Mouse (Mus musculus) frontal cortex, postnatal 10 days (tissue): ENCODE results near the gene Gfy.

Source experiments
- DNase-seq, 2 experiments: peaks; one replicate each; pipeline ENCODE4 v3.0.0; 2022; ENCODE audit warnings: low spot score in 2 of 2, mixed read lengths in 1 of 2

Gfy gene

DNA sequence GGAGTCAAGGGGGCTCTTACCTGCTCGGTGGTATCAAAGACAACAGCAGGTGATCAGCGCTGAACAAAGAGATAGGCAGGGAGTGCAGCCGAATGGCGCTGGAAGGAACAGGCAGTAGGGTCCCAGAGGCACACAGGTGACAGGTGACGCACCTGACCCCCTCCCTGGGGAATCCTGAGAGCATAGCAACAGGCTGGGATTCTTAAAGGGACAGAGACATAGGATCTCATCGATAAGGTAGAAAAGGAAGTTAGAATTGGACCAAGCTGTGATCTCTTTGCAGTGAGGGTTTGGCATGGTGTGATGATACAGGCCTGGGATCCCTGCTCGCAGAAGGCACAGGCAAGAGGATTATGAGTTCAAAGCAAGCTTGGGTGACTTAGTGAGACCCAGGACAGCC, at the start of gene Gfy:
TSS of gene Gfy (minus strand) at position 101 of the 400 bp plus-strand sequence.
- no peak for DNase-seq

DNA sequence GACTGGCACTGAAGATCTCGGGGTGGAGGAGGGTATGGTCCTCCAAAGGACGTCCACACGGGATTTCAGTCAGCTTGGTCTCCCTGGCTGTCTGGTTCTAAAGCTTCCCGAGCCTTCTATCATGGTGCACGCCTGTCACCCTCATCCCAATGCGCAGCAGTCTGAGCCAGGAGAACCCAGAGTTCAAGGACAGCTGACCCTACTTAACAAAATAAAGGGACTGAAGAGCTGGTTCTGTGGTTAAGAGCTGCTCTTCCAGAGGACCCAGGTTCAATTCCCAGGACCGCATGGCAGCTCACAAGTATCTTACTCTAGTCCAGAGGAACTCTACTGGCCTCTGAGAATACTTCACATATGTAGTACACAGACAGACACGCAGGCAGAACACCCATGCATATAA, 49.7 kb upstream of the Gfy start:
- DNase-seq = no peak

DNA sequence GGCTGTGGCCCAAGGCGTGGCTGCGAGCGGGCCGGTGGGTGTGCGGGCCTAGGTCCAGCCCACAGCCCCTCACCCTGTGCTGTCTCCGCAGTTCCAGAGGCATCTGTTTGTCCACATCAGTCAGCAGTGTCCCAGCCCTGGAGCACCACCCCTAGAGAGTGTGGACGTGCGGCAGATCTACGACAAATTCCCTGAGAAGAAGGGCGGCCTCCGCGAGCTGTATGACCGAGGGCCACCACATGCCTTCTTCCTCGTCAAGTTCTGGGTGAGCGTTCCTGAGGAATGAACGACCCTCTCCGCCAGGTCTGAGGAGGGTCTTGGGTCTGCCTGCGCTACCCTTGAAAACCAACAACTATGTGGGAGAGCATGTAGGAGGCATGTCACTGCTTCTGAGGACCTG, 49.2 kb upstream of the Gfy start:
- no peak for DNase-seq

DNA sequence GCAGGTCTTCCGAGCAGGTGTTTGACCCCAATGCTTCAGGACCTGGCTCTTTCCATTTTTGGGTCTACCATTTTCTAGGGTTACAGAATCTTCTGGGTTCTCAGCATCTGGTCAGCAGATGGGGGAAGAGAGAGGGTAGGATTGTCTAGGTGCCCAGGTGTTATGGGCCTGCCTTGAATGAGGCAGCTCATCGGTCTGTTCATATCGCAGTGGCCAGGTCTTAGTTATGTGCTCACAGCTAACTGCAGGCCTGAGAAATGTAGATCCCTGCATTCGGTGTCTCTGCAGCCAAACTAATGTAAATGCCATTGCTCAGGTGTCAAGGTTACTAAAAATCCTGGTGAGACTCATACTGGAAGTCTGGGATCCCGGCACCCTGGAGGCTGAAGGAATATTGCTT, 47.1 kb upstream of the Gfy start:
- no peak for DNase-seq

DNA sequence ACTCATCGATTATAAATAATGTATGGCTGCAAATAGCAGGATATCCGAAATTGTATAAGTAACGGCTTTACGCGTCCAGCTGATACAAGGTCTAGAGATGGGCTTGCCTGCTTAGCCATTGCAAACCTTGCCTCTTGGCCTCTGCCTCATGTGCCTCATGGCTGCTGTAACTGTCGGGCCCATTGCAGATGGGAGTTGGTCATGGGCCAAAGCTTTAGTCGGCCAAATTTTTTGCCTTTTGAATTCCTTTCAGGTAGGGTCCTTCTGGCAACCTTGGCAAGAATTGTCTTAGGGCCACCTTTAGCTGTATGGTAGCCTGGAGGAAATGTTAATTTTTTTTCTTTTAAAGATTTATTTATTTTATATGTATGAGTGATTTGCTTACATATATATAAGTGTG, 45.5 kb upstream of the Gfy start:
- no peak for DNase-seq

DNA sequence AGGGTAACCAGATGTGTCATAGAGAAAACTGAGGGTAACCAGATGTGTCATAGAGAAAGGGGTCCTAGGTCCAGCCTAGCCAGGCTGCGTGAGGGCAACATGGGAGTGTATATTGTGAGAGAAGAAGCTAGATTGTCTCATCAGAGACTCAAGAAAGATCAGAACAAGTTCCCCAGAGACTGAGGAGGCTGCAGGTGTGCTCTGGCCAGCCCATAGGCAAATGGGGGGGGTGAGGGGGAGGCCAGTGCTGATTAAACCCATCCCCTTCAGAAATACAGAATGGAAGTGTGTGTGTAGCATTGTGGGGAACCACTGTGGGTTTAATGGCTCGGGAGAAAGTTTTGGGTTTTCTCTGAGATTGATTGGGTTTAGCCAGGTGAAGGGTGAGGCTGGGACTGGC, 42.3 kb upstream of the Gfy start:
- DNase-seq = no peak

DNA sequence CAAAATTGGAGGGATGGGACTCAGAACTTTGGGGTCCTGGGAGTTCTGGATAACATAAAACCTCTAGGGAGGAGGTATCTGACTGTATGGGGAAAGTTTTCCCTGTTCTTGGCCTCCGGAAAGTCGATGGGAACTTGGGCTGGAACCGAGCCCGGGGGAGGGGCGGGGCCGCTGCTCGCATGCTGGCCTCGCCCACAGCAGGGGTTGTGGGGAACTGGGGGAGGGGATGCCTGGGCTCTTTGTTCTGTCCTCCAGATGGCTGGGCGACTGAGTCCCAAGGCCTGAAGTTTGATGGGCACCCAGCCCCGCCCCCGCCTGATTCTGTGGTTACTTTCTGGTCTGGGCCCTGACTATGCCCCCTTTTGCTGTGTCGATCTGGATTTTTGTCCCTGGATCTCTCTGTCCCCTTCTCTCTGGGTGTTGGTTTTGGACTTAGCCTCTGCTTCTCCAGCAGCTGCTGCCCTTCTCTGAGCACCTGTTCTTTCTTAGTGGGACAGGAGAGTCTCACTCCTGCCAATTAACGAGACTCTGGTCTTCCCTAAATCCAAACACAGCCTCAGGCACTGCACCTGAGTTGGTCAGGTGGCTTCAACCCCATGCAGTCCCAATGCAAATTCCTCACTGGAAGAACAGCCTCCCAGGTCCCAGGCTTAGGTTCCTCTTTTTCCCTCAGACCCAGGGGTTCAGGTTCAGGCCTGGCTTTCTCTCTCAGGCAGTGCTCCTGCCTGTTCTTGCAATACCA, 37.2 kb upstream of the Gfy start:
- peak in 1 of 2 experiments; percentile 54 for DNase-seq

DNA sequence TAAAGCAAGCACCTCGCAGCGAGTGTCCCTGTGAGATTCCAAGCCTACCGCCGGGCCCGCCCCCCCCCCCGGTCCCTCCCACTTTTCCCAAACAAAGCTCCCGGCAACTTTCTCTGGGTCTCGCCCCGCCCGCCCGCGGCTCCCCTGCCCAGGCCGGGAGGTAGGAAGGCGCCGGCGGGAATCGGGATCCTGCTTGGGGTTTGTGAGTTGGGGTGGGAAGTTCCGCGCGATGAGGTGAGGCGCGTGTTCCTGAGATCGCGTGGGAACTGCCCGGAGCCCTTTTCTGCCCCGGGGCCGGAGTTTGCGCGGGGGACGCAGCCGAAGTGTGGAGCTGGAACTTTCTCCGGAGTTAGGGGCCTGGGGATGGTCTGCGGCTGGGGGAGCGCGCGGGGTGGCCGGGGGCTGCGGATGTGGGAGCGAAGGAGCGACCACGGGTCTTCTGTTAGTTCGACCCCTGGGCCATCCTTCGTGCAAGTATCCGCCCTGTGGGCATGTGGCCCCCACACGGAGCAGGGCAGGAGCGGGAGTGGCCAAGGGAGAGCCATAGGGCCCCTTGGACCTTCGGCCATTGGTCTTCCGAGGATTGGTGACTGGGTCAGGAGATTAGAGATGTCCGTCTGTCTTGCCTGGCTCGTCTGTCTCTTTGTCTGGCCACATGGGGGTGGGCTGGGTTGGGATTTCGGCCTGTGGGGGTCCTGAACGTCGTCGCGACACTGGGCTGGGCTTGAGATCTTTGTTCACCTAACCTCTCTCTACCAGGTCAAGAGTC, 36.5 kb upstream of the Gfy start, which contains the start of gene Tead2:
TSS of gene Tead2 (plus strand) at position 81 of the 769 bp plus-strand sequence.
- DNase-seq = no peak

DNA sequence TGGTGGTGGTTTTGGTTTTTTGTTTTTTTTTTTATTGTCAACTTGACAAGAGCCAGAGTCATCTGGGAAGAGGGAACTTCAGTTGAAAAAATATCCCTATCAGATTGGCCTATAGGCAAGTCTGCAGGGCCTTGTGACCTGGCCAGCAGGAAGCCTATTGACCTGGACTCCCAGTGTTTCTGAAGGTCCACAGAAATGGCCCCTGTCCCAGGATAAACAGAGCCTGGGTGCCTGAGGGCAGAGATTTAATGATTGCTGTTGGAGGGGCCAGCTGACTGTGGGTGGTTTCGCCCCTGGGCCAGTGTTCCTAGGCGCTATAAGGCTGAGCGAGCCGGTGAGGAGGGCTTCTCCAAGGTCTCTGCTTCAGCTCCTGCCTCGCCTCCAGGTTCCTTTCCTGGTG, 34.3 kb upstream of the Gfy start:
- no peak for DNase-seq

DNA sequence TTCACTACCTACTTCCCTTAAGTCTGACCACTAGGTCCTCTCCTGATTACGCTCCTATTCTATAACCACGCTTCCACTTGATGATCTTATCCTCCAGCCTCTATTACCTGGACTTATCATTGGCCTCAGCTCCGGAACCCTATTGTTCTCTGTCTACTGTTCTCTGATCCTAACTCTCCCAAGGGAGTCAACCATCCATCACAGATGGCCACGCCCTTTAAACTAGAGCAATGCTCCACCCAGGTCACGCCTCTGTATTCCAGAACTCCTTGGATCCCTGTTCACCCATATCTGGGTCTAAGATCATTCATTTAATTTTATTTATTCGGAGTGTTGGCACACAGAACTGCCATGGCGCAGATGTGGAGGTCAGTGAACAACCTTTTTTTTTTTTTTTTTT, 33.0 kb upstream of the Gfy start:
- DNase-seq = no peak

DNA sequence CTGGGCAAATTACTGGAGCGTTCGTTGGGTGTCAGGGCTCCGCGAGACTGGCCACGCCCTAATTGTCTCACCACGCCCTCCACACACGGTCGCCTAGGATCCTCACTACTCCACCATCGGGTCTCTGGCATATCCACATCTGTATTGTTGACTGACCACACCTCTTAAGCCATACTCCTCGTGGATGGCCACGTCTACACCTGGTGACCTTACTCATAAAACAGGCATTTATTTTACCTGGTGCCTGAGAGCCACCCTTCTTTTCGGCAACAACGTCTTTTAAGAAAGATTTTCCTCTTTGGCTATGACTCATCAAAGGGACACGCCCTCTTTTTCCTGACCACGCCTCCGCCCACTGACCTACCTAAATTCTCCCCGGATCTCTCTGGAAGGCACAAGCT, 32.5 kb upstream of the Gfy start, which contains the start of gene Dkkl1:
TSS of gene Dkkl1 (minus strand) at position 297 of the 401 bp plus-strand sequence.
- DNase-seq = no peak

DNA sequence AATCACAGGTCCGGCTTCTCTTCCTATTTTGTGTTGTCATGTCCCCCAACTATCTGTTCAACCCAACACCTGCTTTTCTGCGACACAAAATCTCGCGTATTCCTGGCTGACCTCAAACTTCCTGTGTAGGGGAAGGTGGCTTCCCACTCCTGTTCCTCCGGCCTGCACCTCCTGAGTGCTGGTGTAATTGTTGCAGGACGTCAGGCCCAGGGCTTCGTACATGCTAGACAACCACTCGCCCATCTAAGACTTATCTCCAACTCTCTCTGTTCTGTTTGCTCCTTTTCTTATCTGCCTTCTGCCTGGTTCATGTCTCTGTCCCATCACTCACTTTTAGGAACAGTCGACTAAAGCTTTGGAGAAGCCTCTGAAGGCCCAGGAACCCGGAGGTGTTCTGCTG, 31.7 kb upstream of the Gfy start:
- DNase-seq = no peak

DNA sequence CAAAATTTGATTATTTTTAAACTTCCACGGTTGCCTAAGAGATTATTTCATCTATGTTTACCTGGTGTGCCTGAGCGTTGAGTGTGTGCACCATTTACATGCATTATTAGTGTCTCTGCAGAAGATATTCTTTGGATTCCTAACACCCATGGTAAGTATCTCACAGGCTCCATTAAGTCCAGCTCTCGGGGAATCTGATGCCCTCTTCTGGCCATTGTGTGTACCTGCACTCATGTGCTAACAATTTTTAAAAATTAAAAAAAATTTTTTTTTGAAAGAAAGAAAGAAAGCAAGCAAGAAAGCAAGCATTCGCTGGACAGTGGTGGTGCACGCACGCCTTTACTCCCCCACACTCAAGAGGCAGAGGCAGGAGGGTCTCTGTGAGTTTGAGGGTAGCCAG, 28.9 kb upstream of the Gfy start:
- DNase-seq = no peak

DNA sequence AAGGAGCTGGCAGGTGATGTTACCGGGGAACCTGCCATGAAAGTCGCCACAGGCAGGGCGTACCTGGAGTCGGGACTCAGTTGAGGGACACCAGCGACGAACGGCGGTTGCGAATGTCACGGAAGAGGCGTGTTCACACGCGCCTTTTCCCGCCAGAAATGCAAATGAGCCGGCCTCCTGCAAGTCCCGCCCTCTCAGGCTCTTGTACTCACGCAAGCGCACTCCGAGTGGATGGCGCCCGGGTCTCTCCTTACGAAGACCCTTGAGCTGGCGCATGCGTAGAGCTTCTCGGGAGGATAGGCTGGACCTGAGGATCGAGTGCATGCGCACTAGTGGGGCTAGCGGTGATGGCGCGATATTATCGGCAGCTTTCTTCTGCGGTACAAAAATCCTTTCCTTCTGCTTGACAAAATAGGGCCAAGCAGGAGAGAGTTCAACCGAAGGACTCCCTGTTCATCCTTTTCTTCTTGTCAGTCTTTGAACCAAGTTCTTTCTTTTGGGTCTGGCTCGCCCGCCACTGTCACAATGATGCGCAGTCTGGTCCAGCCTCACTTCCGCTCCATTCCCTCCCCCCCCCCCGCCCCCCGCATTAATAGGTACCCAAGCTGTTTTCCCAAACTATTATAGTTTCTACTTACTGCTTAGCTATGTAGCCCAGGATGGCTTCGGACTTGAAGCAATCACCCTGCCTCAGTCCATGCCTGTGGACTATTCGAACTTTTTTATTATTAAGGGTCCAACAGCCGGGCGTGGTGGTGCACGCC, 25.2 kb upstream of the Gfy start, which contains the start of gene Ccdc155:
TSS of gene Ccdc155 (minus strand) at position 513 of the 764 bp plus-strand sequence.
- peak; percentile 90 to 91 for DNase-seq

DNA sequence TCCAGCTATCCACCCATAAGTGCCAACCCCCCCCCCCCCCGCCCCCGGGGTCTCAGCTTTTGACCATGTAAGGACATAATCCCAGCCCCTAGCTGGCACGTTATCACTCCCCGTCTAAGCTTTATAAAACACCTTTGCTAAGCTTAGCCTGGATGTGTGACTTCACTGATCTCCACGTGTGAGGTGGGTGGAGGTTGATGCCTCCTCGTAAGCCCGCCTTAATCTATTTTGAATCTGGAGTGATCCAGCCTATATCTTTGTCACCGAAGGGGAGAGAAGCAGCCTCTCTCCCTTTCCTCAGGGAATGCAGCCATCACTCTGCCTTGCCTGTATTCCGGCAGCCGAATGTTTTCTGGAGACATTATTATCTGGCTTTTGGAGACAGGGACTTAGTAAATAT, 23.3 kb upstream of the Gfy start:
- DNase-seq = no peak

DNA sequence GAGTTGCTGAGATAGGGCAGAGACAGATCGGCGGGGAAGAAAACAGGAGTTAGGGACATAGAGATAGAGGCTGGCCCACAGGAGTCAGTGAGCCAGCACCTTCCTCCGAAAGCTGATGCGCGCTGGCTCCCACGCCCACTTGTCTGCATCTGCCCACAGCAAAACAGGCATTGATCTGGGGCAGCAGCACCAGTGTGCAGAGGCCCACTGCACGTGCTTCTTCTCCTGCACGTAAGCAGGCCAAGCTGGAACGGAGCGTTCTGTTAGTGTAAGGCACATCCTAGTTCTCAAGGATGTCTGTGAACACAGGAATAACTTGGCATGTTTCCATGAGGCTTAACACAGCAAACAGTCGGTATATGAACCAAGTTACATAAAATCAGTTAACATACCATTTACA, 19.6 kb upstream of the Gfy start:
- no peak for DNase-seq

DNA sequence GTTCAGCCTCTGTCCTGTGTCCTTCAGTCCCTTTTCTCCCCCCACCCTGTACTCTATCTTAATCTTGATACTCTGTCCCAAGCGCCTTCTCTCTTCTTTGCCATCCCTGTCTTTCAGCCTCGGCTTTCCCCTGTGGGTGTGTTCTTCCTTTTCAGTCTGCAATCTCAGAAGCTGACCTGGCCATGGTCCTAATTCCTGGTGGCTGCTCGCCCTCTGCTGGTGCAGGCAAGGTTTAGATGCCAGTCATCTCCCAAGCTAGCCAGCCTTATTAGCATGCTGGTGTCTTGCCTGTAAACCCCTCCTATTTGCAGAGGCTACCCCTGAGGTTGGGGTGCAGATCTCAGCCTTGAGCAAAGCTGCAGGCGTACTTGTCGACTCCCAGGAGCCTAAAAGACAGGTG, 19.1 kb upstream of the Gfy start:
- peak; percentile 49 to 63 for DNase-seq

DNA sequence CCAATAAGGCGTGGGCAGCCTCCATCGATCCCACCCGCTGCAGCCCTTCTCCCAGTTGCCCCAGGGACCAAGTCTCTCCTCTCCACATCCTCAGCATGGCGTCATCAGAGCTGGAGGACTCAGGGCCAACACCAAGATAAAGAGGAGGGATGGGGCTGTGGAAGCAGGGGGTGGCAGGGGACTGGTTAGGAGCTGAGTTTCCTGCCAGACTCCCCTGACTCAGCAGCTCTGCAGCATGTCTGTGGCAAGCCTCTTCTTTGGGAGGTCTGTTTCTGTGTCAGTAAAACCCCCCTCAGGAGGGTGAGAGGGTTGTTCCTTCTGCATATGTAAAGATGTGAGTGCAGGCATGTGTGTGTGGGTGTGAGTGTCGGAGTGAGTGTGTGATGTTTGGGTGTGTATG, 17.6 kb upstream of the Gfy start:
- no peak for DNase-seq

DNA sequence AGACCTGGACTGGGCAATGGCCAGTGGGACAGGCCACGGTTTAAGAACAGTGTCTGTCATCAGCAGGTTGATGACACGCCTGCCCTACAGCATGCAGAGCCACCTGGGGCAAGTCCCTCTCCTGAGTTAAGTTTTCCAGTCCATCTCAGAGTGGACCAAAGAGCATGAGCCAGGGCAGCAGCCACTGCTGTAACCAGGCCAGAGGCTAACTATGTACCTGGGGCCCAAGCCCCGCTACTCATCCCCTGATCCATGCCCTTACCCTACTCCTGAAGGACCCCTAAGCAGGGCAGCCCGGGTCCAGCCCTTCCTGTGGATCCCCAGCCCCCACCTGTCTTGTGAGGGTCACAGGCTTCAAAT, 16.8 kb upstream of the Gfy start:
- DNase-seq = no peak

DNA sequence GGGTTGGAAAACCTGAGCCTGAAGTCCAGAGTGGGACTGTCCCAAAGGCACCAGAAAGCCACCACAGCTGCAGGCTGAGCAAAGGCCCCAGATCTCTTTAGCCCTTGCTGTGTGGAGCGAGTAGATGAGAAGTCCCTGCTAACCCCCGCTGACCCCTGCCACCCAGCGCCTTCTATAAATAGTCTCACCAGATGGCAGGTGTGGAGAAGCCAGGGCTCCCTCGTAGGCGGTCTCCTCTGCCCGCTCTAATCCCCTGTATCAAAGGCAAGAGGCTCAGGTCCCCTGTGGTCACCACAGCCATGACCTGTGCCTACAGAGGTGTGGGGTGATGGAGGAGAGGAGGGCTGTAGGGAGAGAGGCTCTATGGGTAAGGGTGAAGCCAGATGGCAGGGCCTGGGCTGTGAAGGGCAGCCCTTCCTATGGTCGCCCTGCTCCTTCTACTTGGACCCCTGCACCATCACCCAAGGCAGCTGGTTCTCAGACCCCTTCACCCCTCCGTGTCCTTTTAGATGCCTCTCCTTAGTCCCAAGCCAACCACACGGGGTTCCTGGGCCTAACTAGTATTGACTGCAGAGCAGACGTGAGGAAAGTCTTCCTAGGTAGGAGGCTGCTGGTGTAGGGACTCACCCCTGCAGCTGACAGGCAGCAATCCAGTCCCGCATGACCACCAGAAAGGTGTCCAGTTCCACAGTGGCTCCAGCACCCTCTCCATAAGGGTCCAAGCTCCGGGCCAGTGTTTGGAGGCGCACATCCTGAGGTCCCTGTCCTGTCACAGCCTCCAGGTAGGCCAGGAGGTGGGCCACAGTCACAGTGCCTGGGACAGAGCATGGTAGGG, 16.2 kb upstream of the Gfy start:
- no peak for DNase-seq
